Mouse (Mus musculus): ENCODE measurements around the gene Gfer.
A peak's percentile ranks its signal among the peaks of the same experiment; 100 is the strongest.

The Gfer gene

DNA sequence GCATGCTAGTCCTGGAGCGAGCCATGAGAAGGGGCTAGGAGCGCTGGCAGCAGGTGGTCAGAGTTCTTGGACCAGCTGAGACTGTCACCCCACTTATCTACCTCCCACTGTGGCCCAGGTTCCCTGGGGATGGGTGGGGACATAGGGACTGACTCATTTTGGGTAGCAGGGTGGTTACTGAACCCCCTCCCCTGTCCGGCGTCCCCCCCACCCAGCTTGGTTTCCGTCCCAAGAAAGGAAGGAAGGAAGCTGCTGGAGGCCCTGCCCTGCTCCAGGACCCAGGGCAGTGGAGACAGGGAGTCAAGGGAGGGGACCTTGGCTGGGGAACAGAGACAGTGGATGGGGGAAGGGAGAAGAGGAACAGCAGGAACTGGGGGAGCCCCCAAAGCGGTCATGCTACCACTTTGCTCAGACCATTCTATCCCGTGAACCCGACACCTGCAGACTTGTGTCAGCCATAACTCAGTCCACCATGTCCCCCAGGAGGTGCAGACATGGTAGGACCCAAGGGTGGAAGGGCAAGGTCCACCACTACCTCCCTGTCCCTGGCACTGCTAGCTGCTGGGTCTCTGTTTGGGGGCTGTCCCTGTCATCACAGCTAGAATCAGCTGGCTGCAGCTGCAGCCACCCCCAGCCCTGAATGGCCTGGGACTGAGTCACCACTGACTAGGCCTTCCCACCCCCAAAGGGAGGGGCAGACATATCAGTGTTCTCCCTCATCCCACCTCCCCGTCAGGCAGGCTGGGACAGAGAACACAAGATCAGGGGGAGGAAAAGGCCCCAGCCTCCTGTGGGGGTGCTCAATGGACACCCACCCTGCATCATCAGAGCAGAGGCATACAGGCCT lies 50.9 kb downstream of the Gfer start:
- peak; percentile 83 for DNase-seq

DNA sequence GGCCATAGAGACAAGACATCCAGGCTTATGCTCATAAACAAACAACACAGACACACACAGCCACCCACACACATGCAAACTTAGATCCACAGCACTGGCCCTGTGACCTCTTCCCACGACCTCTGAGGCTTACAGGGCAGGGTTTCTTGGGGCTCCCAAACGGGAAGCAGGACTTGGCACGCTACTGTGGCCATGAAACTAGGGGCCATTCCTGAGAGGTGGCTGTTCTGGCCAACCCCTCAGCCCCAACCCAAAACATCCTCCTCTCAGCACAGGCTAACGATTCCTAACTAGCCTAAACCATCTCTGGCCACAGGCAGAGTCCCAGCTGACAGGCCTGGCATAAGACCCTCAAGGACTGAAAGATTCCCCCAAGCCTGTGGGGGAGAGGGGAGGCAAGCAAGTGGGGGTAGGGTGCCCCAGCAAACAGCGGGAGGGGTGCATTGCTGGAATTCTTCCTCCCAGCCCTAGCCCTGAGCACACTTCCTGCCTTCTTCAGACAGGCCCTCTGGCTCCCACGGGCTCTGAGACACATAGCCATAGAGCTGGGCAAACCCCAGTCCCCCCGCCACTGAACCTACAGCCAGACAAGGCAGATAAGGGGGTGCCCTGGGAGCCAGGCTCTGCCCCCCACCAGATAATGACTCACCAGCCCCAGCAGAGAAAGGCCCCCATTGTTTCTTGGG lies 51.8 kb downstream of the Gfer start:
- DNase-seq: peak; percentile 79
